Mouse (Mus musculus): Measurements from ENCODE around the gene Ptpdc1.
A peak's percentile ranks its signal among the peaks of the same experiment; 100 is the strongest.

Gene Ptpdc1

DNA sequence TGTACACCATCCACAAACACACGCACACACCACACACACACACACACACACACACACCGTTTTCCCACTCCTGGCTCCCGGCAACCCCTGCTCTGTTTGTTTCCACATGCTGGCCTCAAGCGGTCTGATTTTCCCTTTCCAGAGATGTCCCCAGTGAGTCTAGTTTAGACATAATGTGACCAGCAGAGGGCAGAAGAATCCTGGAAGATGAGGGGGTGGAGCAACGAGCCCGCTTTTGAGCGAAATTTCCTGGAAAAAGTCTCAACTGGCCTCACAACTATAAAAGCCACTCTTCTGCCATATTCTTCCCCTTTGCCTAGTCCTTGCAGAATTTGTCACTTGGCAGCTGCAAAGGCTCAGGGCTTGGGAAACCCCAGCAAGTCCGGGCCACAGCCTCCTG lies 30.2 kb upstream of the Ptpdc1 start:
- DNase-seq (ENCODE audit: low read depth, low spot score): peak; percentile 40

DNA sequence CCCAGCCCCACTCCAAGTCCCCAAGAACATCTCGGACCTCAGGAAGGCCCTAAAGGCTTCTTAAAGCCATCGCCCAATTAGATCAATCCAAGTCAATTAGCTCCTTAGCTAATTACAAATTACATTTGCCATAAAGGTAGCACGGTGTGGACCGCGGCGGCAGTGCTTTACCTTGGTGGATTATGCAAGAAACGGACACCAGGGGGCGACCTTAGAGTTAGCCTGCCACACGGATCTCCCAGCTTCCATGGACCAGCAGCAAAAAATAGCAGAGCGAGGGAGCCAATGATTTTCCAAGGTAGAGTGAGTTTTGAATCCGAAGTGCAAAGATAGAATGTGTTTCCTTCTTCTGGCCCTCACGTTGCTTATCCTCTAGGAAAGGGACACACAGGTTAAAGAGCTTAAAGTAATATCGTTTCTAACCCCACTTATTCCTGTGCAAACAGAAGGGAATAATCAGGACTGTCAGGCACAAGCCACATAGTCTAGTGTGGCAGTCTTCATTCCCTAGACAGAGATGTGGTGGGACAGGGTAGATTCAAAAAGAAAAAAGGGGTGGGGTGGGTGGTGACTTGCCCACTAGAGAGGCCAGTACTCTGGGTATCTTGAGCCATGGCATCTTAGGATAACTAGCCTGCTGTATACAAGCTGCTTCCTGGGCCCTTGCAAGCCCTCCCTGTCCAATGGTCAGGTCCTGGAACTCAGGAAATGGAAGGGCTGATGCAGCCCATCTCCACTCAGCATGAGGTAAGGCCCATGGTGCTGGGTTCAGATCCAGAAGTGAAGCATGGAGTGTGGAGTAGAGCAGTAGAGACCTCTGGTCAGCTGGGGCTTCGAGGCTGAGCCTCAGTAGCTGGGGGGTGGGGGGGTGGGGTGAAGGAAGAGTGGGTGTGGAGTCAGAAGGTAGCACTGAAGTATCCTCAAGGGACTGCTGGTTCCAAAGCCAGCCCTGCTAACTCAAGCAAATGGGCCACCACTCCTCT lies 28.6 kb upstream of the Ptpdc1 start:
- DNase-seq (ENCODE audit: low read depth, low spot score): peak; percentile 30

DNA sequence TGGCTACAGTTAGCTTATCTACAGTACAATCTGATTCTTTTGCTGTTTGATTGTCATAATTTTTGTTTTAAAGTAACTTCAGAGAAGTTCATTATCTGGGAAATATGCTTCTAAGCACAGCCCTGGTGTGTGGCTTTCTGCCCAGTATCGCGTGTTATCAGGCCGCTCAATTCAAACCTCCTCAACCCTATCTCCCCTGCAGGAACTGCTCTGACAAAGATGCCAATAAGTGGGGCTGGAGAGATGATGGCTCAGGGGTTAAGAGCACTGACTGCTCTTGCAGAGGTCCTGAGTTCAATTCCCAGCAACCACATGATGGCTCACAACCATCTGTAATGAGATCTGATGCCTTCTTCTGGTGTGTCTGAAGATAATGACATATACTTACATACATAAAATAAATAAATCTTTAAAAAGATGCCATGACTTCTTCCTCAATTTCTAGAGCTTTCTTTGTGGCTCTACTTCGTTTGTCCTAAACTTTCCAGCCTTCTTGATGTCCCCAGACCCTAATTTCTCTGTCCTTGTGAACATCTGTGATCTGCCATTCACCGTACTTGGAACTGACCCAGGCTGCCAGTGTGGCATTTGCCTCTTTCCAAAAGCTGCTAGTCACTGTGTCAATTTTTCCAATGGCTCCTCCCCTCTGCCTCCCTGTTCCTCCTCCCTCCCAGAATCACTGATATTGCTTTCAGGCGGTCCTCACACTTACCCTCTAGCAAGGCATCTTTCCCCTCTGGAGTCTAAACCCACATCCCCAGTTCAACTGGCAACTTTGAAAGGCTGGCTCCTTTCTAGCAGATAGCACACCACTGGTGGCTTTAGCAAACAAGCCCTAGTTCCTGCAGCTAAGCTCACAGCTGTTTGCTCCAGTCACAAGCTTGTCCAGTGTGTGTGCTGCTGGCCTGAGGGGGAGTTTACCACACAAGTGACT lies 25.9 kb upstream of the Ptpdc1 start:
- no peak for DNase-seq (ENCODE audit: low read depth, low spot score)

DNA sequence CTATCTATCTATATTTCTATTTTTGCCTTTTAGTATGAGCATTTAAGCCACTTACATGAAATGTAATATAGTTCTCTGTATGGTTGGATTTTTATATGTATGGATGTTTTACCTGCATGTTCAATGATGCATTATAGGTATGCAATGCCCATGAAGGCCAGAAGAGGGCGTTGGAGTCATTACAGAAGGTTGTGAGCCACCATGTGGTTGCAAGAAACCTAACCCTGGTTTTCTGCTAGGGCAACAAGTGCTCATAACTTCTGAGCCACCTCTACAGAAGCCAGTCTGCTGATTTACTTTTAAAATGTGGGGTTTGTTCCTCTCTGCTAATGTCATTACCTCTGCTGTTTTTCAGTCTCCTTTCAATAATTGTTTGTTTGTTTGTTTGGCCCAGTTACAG lies 25.2 kb upstream of the Ptpdc1 start:
- no peak for DNase-seq (ENCODE audit: low read depth, low spot score)

DNA sequence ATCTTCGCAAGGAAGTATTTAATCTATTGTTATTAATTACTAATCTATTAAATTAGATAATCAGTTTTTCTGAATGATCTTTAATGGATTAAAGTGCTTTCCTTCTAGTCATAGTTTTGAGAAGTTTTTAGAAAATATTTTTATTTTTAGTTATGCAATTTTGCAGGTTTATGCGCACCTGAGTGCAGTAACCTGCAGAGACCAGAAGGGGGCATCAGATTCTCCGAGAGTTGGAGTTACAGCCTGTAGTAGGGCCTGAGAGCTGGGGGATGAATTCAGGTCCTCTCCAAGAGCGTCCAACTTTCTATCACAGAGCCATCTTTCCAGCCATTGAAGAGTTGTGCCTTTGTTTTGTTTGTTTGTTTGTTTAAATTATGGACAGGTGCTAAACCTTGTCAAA lies 21.2 kb upstream of the Ptpdc1 start:
- DNase-seq (ENCODE audit: low read depth, low spot score): no peak

DNA sequence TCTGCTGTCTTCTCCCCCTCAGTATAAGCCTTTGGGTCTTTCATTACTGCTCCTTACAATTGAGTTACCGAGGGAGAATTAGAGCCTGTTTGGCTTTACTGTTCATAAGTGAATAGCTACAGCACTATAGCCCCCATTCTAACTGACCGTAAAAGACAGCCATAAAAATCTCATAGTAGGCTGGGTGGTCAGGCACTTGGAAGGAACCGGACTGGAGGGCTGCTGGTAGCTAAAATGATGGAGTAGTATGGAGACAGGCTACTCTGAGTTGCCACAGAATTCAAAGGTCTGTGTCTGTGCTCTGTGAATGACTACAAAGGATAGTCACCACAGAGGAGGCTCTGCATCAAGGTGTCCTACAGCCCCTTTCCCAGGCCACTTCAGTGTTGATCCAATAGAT lies 18.5 kb upstream of the Ptpdc1 start:
- no peak for DNase-seq (ENCODE audit: low read depth, low spot score)

DNA sequence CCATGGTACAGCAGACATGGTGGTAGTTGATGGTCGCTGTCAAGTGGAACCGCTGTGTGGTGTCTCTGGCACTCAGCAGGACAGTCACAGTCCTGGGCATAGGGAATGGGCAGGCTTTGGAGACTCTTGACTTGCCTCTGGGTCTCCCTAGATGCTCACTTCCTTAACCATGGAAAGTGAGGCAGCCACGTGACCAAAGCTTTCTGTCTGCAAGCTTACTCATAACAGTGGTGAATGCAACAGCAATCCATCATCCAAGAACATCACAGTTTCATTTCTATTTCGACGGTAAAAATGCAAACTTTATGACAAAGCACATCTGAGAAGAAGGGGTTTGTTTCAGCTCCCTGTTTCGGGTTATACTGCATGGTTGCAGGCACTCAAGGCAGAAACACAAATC lies 17.6 kb upstream of the Ptpdc1 start:
- DNase-seq (ENCODE audit: low read depth, low spot score): no peak

DNA sequence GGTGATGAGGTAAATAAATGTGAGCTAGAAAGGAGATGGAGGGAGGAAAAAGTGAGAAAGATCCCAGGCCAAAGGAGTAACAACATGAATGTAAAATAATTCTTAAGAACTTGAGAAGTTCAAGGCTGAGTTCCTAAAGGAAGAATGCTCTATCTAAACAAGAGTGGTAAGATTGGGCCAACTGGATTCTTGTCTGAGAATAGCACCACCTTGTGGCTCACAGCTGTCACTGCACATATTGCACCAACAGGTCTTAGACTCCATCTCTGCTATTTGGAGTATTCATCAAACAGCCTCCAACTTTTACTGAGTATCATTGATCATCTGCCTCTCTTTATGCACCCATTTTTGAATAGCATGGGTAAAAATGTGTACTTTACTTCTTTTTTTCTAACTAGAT lies 14.1 kb upstream of the Ptpdc1 start:
- peak; percentile 56 for DNase-seq (ENCODE audit: low read depth, low spot score)

DNA sequence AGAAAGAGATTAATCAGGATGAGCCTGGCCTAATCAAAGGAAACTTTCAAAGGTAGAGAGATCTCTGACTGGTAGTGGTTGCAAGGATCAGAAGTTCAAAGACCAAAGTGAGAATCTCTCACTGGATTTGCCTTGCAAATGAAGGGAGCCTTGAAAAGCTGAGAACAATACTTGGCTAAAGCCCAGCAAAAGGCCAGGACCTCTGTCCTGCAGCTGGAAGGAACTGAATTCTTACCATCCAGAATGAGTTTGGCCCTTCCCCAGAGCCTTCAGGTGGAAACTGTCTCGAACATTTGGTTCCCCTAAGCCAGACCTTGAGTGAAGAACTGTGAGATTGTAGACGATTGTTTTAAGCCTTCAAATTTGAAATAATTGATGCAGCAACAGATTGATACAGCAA lies 12.2 kb upstream of the Ptpdc1 start:
- no peak for DNase-seq (ENCODE audit: low read depth, low spot score)

DNA sequence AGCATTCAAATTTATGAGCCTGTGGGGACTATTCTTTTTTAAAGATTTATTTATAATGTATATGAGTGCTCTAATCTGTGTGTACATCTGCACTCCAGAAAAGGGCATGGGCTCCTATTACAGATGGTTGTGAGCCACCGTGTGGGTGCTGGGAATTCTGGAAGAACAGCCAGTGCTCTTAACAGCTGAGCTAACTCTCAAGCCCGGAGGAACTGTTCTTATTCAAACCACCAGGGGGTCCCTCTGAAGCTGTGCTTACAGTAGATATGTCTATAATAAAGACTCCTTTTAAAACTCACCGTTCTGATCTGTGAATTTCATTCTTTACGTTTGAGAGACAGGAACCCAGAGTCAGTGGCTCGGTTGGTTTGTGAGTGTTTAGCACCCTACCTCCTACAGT lies 6.2 kb upstream of the Ptpdc1 start:
- no peak for DNase-seq (ENCODE audit: low read depth, low spot score)

DNA sequence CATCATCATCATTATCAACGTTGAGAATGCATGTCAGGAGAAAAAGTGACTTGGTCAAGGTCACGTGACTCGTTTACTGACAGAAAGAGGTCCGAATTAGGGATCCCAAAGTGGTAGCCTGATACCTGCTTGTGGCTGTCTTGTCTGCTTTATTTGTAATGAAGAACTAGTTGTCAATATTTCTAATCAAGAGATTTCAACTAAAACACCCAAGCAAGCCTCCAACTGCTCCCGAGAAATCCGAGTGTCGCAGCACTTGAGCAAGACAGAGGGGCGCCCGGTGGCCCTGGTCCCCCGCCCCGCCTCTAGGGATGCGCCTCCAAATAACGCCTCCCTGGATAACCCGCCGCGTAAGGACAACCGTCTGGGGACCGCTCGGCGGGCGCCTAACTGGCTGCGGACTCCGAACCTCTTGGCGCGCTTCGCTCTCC lies 481 bp downstream of the Ptpdc1 start:
- DNase-seq (ENCODE audit: low read depth, low spot score): no peak

DNA sequence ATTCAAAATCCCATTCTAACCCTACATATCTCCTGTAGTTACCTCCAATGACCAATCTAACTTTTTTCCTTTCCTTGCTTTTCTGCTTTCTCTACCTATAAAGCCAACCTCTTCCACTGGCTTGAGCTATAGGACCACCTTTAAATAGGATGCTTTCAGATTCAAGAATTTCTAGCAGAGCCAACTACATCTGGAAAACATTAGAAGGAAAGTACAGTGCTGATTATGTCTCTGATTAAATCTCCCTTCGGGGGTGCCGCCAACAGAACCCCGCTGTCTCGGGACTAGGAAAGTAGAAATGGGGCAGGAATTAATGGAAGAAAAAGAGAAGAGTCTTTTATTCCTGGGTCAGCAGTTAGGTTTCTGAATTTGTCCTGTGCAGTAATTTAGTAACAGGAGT lies 6.6 kb downstream of the Ptpdc1 start:
- no peak for DNase-seq (ENCODE audit: low read depth, low spot score)

DNA sequence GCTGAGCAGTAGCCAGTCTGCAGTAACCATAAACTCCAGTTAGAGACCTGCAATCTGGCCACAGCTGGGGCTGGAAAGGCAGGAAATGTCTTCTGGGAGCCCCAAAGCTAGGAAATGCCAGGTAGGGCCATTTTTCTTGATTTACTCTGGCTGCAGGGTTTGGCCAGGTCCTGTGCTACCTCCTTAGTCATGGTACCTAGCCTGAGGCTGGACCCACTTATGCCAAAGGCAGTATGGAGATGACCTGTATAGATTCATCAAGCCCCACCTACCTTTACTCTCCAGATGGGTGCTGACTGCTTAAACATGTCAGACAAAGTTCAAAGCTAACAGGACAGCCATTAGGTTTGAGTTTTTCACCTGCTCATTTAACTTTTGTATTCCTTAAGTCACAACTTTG lies 7.7 kb downstream of the Ptpdc1 start:
- DNase-seq (ENCODE audit: low read depth, low spot score): no peak

DNA sequence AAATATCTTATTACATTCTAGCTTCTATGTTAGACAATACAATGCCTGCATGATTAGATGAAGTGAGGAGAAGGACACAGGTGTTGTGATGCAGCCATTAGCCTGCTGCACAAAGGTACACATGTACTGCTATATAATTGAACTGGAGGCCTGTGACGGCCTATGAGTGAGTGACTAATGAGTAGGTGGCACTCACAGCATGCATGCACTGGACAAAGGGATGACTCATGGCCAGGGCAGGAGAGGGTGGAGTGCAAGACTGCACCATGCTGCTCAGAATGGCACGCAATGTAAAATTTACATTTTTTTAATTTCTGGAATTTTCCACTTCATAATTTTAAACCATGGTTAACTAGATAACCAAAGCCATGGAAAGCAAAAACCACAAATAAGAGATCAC lies 10.9 kb downstream of the Ptpdc1 start:
- DNase-seq (ENCODE audit: low read depth, low spot score): no peak

DNA sequence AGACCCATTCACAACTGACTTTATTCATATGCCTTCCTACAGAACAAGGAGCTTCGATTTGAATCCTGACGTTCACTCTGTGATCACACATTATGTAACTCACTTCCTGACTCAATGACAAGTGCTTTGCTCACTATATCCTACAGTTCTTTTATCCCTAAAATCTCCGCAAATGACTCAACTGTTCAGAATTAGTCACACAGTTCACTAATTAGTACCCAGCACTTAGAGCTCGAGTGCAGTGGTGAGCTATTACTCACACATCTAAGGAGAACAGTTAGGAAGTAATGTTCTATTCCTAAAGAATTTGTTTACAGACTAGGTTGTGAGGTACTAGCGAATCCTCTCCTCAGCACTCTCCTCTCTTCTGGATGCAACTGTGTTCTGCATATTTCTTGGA lies 16.4 kb downstream of the Ptpdc1 start:
- no peak for DNase-seq (ENCODE audit: low read depth, low spot score)

DNA sequence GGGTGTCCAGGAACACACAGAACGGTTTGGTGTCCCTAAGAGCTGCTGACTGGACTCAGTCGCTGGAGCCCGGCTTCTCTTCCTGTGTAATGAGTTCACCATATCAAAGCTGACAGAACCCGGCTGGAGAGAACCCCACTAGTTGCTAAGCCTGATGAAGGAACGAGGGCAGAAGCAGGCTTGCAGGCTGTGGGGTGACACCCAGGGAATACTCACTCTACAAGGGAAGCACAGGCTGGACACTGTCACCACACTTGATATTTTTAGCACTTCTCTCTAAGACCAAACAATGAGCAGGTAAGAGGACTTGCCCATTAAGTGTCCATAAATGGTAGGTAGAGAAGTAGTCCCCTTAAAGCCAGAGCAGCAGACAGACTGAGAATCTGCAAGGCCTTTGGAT lies 20.9 kb downstream of the Ptpdc1 start:
- DNase-seq (ENCODE audit: low read depth, low spot score): no peak

DNA sequence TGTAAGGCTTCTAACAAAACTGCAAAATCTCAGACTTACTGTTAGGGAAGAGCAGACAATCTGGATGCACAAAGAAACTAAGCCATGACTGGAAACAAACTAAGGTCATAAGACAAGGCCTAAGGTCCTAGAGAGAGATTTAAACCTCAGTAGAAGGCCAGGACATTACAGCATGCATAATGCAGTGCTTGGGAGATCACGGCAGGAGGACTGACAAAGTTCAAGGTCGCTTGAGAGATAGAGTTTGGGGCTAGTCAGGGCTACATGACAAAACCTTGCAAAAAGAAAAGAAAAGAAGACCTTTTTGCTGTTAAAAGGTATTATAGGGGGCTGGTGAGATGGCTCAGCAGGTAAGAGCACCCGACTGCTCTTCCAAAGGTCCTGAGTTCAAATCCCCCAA lies 22.2 kb downstream of the Ptpdc1 start:
- no peak for DNase-seq (ENCODE audit: low read depth, low spot score)

DNA sequence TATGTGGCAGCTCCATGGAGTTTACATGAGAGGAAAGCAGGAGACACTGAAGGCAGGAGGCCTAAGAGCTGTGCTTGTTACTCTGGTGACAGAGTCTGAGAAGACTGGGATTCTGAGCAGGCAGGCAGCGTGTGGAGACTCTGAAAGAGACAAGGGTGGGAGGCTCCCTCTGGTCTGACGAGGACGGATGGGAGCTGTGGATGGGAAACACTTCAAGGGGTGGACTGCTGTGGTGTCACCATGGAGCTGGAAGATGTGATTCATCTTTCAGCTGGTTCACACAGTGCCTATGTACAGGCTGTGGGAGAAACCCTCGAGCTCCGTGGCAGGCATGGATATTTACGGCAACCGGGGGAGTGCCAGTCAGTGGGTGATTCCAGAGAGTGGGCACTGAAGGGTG lies 30.9 kb downstream of the Ptpdc1 start:
- DNase-seq (ENCODE audit: low read depth, low spot score): no peak

DNA sequence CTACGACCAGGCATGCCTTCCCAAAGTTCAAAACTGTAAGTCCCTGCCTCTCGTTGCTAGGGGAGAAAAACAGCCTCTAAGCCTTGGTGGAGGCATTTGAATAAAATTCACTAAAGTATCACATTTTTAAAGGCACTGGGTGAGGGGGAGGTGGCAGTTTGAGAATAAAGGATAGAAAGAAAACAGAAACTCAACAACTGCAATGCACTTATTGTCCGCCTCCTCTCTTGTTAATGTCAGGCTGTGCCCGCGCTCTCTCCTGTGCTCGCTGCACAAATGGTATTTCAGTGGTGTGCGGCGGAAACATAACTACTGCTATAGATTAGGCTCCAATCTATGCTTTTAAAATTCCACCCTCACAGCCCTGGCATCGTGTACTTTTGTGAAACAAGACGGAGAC lies 31.4 kb downstream of the Ptpdc1 start:
- DNase-seq (ENCODE audit: low read depth, low spot score): no peak

DNA sequence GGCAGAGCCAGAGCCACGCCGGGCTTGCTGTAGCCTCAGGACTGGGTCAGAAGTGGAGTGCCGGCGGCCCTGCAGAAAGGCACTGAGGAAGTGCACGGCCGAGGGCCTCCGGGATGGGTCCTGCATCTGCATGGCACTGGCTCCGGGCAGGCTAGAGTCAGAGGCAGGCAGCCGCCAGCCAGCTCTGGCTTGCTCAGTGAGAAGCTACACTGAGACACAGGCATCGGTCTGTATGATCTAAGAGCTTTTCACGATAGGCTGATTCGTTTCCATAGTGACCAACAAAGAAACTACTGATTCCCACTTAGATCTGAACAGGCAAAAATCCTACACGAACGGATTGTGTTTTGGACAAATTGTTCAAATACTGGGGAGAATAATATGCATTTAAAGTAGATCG lies 32.3 kb downstream of the Ptpdc1 start:
- DNase-seq (ENCODE audit: low read depth, low spot score): no peak

DNA sequence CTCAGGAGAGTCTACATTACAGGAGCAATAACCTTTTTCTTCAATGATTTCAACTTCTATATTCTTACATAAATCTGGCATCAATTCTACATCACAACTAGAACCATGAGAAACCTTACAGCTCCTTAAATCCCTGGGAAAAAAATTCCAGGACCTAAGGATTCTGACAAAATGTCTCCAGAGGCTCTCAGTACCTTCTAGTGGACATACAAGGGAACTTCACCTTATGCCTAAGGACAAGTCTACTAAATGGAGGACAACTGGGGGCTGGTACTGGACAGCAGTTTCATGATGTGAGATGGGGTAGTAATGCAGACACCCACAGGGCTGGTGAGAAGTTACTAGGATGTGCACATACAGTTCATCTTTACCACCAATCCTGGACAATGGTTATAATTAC lies 34.7 kb downstream of the Ptpdc1 start:
- DNase-seq (ENCODE audit: low read depth, low spot score): no peak

DNA sequence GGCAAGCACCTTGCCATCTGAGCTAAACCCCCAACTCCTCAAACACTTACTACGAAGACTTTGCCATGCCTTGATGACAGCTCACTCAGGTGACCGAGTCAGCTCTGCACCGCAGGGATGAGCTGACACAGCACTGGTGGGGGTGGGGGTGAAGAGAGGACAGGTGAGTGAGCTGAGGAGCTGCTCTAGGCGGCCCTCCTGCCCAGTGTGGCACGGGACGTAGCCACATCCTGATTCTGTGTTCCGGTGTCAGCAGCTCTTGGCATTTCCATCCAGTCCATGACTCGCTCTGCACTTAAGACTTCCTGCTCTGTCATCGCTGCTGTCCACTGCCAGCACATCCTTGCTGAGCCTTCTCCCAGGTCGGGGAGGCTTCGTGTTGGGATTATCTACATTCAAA lies 38.1 kb downstream of the Ptpdc1 start:
- no peak for DNase-seq (ENCODE audit: low read depth, low spot score)

DNA sequence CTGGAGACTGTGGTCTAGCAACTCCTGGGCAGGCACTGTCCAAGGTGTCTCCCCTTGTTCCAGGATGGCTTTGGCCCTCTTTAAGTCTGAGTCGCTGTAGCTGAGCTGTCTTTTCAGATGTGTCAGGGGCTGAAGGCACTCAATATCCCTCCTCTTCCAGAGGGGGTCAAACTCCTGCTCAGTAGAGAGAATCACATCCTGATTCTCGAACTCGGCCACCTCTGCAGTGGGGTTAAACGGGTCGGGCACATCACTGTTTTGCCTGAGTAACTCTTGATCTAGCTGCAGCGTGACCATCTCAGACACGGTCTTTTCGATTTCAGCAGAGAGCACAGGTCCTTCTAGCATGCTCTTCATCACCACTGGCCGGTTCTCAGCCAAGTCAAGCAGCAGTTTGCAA lies 39.0 kb downstream of the Ptpdc1 start:
- no peak for DNase-seq (ENCODE audit: low read depth, low spot score)

All from skeletal muscle tissue, adult 2 months (tissue).